Mouse (Mus musculus): ENCODE results near the gene Btc. TPM values are rescaled to one million over a fixed set of nuclear protein-coding genes. Genes with fewer than 3 reads are reported as not detected.

Gene Btc
- total RNA-seq, 1 experiment = 0.71 TPM

DNA sequence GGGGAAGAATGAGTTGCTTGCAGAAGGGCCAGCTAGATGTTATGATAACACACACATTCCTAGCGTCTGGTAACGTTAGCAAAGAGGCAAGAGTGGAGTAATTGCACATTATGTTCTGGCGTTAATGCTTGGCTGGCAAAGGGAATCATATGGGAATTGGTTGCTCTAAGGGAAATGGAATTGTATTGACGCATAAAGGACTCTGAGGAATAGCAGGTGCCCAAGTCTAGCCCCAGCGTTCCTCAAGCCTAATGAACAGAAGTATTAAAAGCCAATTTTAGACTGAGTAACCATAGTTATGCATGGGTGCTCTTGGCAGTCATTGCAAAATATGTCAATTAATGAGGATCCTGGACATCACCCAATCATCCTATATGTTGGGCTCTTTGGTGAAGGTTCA is 50.1 kb downstream of the Btc start:
- in situ Hi-C loops (cut with MboI; ENCODE audit: low sequenced_read_pairs in 2 of 2, unreplicated experiment in 2 of 2) = loop anchor here in 1 of 2 experiments (25.0 kb wide), 1 partner anchor 90 kb away; no protein-coding TSS in a partner anchor
- TF ChIP-seq ZC3H11A (IDR thresholded peaks at IDR 0.05; ENCODE audit: borderline replicate concordance, low read depth, low read length) (no peak), ZNF384 (IDR thresholded peaks at IDR 0.05; ENCODE audit: low read depth, low read length) (no peak), MAFK (IDR thresholded peaks at IDR 0.05; ENCODE audit: insufficient read depth, low read depth, low read length) (no peak), HCFC1 (IDR thresholded peaks at IDR 0.05; ENCODE audit: borderline replicate concordance, insufficient read depth, low read length) (no peak), CHD2 (IDR thresholded peaks at IDR 0.05; ENCODE audit: low read depth, low read length) (no peak)
- H3K4me1 ChIP-seq (ENCODE audit: control insufficient read depth in 2 of 2, insufficient read depth in 2 of 2, low read length in 2 of 2, poor library complexity in 1 of 2) = no peaks in the 10 kb centered on the region
- H3K9me3 ChIP-seq (ENCODE audit: control insufficient read depth, insufficient read depth, low read depth, low read length) = no peaks in the 10 kb centered on the region
- no peak overlapping the region for H3K9ac ChIP-seq (ENCODE audit: insufficient read depth, low read depth, low read length, poor library complexity, severe bottlenecking)
- no peak overlapping the region for H3K27ac ChIP-seq (ENCODE audit: insufficient read depth, low read depth, low read length, poor library complexity, severe bottlenecking)
- no peak overlapping the region for H3K4me3 ChIP-seq (ENCODE audit: insufficient read depth in 1 of 2, low read depth in 1 of 2, low read length in 2 of 2, poor library complexity in 1 of 2, severe bottlenecking in 1 of 2)
- H3K36me3 ChIP-seq (ENCODE audit: control insufficient read depth, insufficient read depth, low read length, poor library complexity, severe bottlenecking) = no peaks in the 10 kb centered on the region
- no peak for DNase-seq (ENCODE audit: low read depth, low spot score)

DNA sequence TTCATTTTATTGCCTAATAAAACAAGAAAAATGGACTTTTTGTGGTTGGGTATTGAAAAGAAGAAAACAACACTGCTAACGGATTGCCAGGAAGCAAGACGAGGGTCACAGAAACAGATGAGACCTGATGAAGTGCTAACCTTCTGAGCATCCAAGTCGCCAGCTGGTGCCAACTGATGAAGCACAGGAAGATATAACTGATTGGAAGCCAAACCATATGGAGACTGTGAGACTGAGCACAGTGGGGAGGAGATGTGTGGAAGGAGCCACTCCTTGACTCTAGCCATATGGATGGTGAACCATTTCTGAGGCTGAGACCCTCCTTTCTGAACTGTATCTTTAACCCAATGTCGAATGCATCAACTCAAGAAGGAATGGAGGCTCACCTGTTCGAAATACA is 57.1 kb downstream of the Btc start:
- in situ Hi-C loops (cut with MboI; ENCODE audit: low sequenced_read_pairs in 2 of 2, unreplicated experiment in 2 of 2) = no loop called here
- H3K4me3 ChIP-seq (ENCODE audit: insufficient read depth in 1 of 2, low read depth in 1 of 2, low read length in 2 of 2, poor library complexity in 1 of 2, severe bottlenecking in 1 of 2) = no peak overlapping the region
- DNase-seq (ENCODE audit: low read depth, low spot score) = no peak
- TF ChIP-seq MAFK (IDR thresholded peaks at IDR 0.05; ENCODE audit: insufficient read depth, low read depth, low read length) (no peak), HCFC1 (IDR thresholded peaks at IDR 0.05; ENCODE audit: borderline replicate concordance, insufficient read depth, low read length) (no peak), CHD2 (IDR thresholded peaks at IDR 0.05; ENCODE audit: low read depth, low read length) (no peak), ZC3H11A (IDR thresholded peaks at IDR 0.05; ENCODE audit: borderline replicate concordance, low read depth, low read length) (no peak), ZNF384 (IDR thresholded peaks at IDR 0.05; ENCODE audit: low read depth, low read length) (no peak)
- H3K9me3 ChIP-seq (ENCODE audit: control insufficient read depth, insufficient read depth, low read depth, low read length) = no peaks in the 10 kb centered on the region
- no peaks in the 10 kb centered on the region for H3K36me3 ChIP-seq (ENCODE audit: control insufficient read depth, insufficient read depth, low read length, poor library complexity, severe bottlenecking)
- H3K27ac ChIP-seq (ENCODE audit: insufficient read depth, low read depth, low read length, poor library complexity, severe bottlenecking) = no peak overlapping the region
- no peaks in the 10 kb centered on the region for H3K4me1 ChIP-seq (ENCODE audit: control insufficient read depth in 2 of 2, insufficient read depth in 2 of 2, low read length in 2 of 2, poor library complexity in 1 of 2)
- no peak overlapping the region for H3K9ac ChIP-seq (ENCODE audit: insufficient read depth, low read depth, low read length, poor library complexity, severe bottlenecking)

DNA sequence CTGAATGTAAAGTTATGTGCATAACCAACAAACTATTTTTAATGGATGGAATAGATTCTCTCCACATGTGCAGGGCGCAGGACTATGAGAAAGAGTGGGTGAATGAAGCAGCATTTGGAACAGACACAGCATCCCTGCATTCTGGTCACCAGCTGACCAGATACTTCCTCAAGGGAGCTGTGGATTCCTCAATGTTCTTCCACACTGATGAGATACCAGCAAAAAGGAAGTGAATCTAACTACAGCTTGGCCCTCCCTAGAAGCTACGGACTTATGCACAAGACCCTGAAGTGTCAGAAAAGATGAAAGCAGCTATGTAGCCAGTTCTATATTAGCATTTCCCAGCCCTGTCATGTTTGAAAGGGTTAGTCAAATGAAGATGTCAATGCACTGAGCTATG is 57.7 kb downstream of the Btc start:
- H3K27ac ChIP-seq (ENCODE audit: insufficient read depth, low read depth, low read length, poor library complexity, severe bottlenecking) = no peak overlapping the region
- in situ Hi-C loops (cut with MboI; ENCODE audit: low sequenced_read_pairs in 2 of 2, unreplicated experiment in 2 of 2) = no loop called here
- DNase-seq (ENCODE audit: low read depth, low spot score) = no peak
- no peaks in the 10 kb centered on the region for H3K9me3 ChIP-seq (ENCODE audit: control insufficient read depth, insufficient read depth, low read depth, low read length)
- no peak overlapping the region for H3K9ac ChIP-seq (ENCODE audit: insufficient read depth, low read depth, low read length, poor library complexity, severe bottlenecking)
- H3K36me3 ChIP-seq (ENCODE audit: control insufficient read depth, insufficient read depth, low read length, poor library complexity, severe bottlenecking) = no peaks in the 10 kb centered on the region
- no peak for TF ChIP-seq MAFK (IDR thresholded peaks at IDR 0.05; ENCODE audit: insufficient read depth, low read depth, low read length)
- TF ChIP-seq HCFC1 (IDR thresholded peaks at IDR 0.05; ENCODE audit: borderline replicate concordance, insufficient read depth, low read length) = no peak
- no peak for TF ChIP-seq CHD2 (IDR thresholded peaks at IDR 0.05; ENCODE audit: low read depth, low read length)
- no peak for TF ChIP-seq ZC3H11A (IDR thresholded peaks at IDR 0.05; ENCODE audit: borderline replicate concordance, low read depth, low read length)
- no peak for TF ChIP-seq ZNF384 (IDR thresholded peaks at IDR 0.05; ENCODE audit: low read depth, low read length)
- H3K4me3 ChIP-seq (ENCODE audit: insufficient read depth in 1 of 2, low read depth in 1 of 2, low read length in 2 of 2, poor library complexity in 1 of 2, severe bottlenecking in 1 of 2) = no peak overlapping the region
- no peaks in the 10 kb centered on the region for H3K4me1 ChIP-seq (ENCODE audit: control insufficient read depth in 2 of 2, insufficient read depth in 2 of 2, low read length in 2 of 2, poor library complexity in 1 of 2)

DNA sequence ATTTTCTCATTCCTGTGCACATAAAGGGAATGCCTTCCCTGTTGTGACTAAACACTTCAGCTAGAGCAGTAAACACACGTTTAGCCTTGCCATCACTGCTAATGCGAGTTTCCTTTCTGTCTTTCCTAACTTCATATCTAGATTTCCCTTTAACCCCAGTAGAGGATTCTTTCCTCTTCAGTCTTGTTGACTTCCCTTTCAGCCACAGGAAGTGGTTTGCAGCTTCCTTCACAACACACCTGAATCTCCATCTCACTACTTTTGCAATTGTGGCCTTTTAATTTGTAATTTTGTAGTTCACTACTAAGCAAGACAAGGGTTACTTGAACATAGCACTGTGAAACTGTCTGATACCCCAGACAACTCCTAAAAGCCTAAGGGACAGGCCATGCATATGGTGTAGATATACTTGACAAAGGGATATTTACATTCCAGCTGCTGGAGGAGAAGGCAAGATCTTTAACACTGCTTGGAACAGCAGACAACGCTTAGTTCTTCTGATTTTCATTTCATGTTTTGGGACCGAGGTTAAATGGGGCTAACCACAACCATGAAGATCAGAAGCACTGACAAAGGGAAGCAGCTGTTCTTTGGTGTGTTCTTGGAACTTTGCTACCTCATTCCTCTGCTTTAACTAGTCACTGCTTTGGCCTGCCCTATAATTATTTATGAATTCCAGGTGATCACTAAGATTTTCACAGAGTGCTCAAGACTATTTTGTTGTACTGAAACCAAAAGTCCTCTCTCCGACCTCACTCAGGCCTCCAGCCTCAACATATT is 60.6 kb downstream of the Btc start:
- H3K4me3 ChIP-seq (ENCODE audit: insufficient read depth in 1 of 2, low read depth in 1 of 2, low read length in 2 of 2, poor library complexity in 1 of 2, severe bottlenecking in 1 of 2) = no peak overlapping the region
- H3K9ac ChIP-seq (ENCODE audit: insufficient read depth, low read depth, low read length, poor library complexity, severe bottlenecking) = no peak overlapping the region
- no peaks in the 10 kb centered on the region for H3K4me1 ChIP-seq (ENCODE audit: control insufficient read depth in 2 of 2, insufficient read depth in 2 of 2, low read length in 2 of 2, poor library complexity in 1 of 2)
- no peak overlapping the region for H3K27ac ChIP-seq (ENCODE audit: insufficient read depth, low read depth, low read length, poor library complexity, severe bottlenecking)
- H3K36me3 ChIP-seq (ENCODE audit: control insufficient read depth, insufficient read depth, low read length, poor library complexity, severe bottlenecking) = no peaks in the 10 kb centered on the region
- in situ Hi-C loops (cut with MboI; ENCODE audit: low sequenced_read_pairs in 2 of 2, unreplicated experiment in 2 of 2) = no loop called here
- TF ChIP-seq CHD2 (IDR thresholded peaks at IDR 0.05; ENCODE audit: low read depth, low read length) (no peak), ZNF384 (IDR thresholded peaks at IDR 0.05; ENCODE audit: low read depth, low read length) (no peak), HCFC1 (IDR thresholded peaks at IDR 0.05; ENCODE audit: borderline replicate concordance, insufficient read depth, low read length) (no peak), MAFK (IDR thresholded peaks at IDR 0.05; ENCODE audit: insufficient read depth, low read depth, low read length) (no peak), ZC3H11A (IDR thresholded peaks at IDR 0.05; ENCODE audit: borderline replicate concordance, low read depth, low read length) (no peak)
- DNase-seq (ENCODE audit: low read depth, low spot score) = no peak
- H3K9me3 ChIP-seq (ENCODE audit: control insufficient read depth, insufficient read depth, low read depth, low read length) = no peaks in the 10 kb centered on the region
